ENCODE assay signal across 8 mouse cellular contexts in the genomic region with DNA sequence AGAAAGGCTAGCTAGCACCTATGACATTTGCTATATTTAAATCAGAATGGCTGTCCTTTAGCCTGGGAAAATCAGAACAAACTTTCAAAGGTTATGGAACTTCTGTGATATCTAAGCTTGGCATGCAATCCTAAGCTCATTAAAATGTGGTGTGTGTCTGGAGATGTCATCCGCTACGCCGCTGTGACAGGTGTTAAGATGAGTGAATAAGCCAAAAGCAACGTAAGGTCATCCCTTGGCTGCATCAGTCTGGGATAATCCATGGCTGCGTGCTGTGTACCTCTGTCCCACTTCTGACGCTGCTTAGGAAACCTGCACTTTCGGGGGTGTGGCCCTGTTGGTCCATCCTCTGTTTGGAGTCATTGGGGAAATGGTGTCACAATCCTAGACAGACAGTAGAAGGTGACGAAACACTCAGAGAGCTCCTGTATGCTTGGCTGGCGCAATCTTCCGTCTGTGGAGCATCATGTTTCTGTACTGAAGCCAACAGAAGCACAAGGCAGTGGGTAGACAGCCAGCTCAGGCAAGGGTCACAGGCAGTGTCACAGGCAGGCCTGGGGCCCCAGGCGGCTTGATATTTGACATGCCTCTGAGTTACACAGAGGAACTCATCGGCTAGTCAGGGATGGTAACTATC. TPM values are rescaled to one million over a fixed set of nuclear protein-coding genes. Genes with fewer than 3 reads are reported as not detected.
A peak's percentile ranks its signal among the peaks of the same experiment; 100 is the strongest.
DNase-seq lines count a peak whose midpoint lies in the region; ATAC-seq and TF ChIP-seq lines count a peak whose summit lies in the region.

No protein-coding gene starts in this region.

- no peaks in the 10 kb centered on the region for H3K9me3 ChIP-seq in heart, embryonic 11.5 days (replicated peaks; ENCODE audit: control insufficient read depth, low read length)

- TF ChIP-seq POLR2A in liver, adult 2 months (IDR thresholded peaks at IDR 0.05; ENCODE audit: extremely low read depth, insufficient read depth, low read length): no peak
- TF ChIP-seq POLR2A in small intestine, adult 2 months (IDR thresholded peaks at IDR 0.05; ENCODE audit: low read depth, low read length): no peak
- TF ChIP-seq POLR2A in thymus, adult 2 months (IDR thresholded peaks at IDR 0.05; ENCODE audit: control insufficient read depth, extremely low read depth, insufficient read depth, low read length, poor library complexity): no peak

- H3K27ac ChIP-seq in heart, embryonic 11.5 days (ENCODE audit: low read depth, low read length): peak overlapping the region; percentile 46; the same call in 1 of the 2 replicates
- H3K27ac ChIP-seq in liver, adult 2 months (replicated peaks; ENCODE audit: insufficient read depth, low read depth, low read length): no peak overlapping the region
- H3K27ac ChIP-seq in small intestine, adult 2 months (ENCODE audit: insufficient read depth, low read depth, low read length): peak overlapping the region; percentile 88
- H3K27ac ChIP-seq in thymus, adult 2 months (ENCODE audit: control insufficient read depth, insufficient read depth, low read length): no peak overlapping the region

- no peak overlapping the region for H3K4me3 ChIP-seq in heart, embryonic 11.5 days (ENCODE audit: low read depth, low read length)
- no peak overlapping the region for H3K4me3 ChIP-seq in liver, adult 2 months (ENCODE audit: insufficient read depth, low read depth, low read length)
- H3K4me3 ChIP-seq in small intestine, adult 2 months (ENCODE audit: low read depth, low read length): no peak overlapping the region
- H3K4me3 ChIP-seq in thymus, adult 2 months (ENCODE audit: control insufficient read depth, insufficient read depth, low read length): no peak overlapping the region

- ATAC-seq in heart, embryonic 11.5 days (replicated peaks; ENCODE audit: insufficient number of reproducible peaks, low FRiP score, low TSS enrichment): peak; percentile 69; the same call in 1 of the 2 replicates

- peaks cover 16% of the 10 kb centered on the region for H3K4me1 ChIP-seq in heart, embryonic 11.5 days (ENCODE audit: control insufficient read depth, insufficient read depth, low read length)
- H3K4me1 ChIP-seq in liver, adult 2 months (ENCODE audit: control insufficient read depth, insufficient read depth, low read length): peaks cover 10% of the 10 kb centered on the region
- peaks cover 32% of the 10 kb centered on the region for H3K4me1 ChIP-seq in small intestine, adult 2 months (ENCODE audit: control insufficient read depth, insufficient read depth, insufficient read length, low read length)
- H3K4me1 ChIP-seq in thymus, adult 2 months (replicated peaks; ENCODE audit: control insufficient read depth, insufficient read depth, low read length): peaks cover 5% of the 10 kb centered on the region; the same call in 1 of the 2 replicates

- H3K36me3 ChIP-seq in heart, embryonic 11.5 days (ENCODE audit: control insufficient read depth, insufficient read depth, low read length): no peaks in the 10 kb centered on the region
- H3K36me3 ChIP-seq in liver, adult 2 months (ENCODE audit: control insufficient read depth, insufficient read depth, low read length): no peaks in the 10 kb centered on the region
- peaks cover 9% of the 10 kb centered on the region for H3K36me3 ChIP-seq in small intestine, adult 2 months (ENCODE audit: control insufficient read depth, insufficient read depth, low read length)
- H3K36me3 ChIP-seq in thymus, adult 2 months (ENCODE audit: control insufficient read depth, insufficient read depth, low read length): no peaks in the 10 kb centered on the region

- no peaks in the 10 kb centered on the region for H3K79me2 ChIP-seq in liver, adult 2 months (ENCODE audit: control insufficient read depth, insufficient read depth, low read length)

- no peak for TF ChIP-seq CTCF in liver, adult 2 months (IDR thresholded peaks at IDR 0.05; ENCODE audit: low read depth, low read length)
- TF ChIP-seq CTCF in small intestine, adult 2 months (IDR thresholded peaks at IDR 0.05; ENCODE audit: extremely low read depth, insufficient read length, insufficient replicate concordance, low read depth, low read length): no peak
- TF ChIP-seq CTCF in thymus, adult 2 months (IDR thresholded peaks at IDR 0.05; ENCODE audit: borderline replicate concordance, control insufficient read depth, extremely low read depth, insufficient read depth, low read length, poor library complexity): no peak

- DNase-seq in ovary, postnatal 14 days (ENCODE audit: low spot score): peak; percentile 16
- no peak for DNase-seq in ovary, adult 18-20 months (ENCODE audit: low spot score)
- peak; percentile 100 for DNase-seq in liver, adult 2 months (ENCODE audit: extremely low read depth, low read depth, low spot score)
- DNase-seq in frontal cortex, postnatal 14 days (ENCODE audit: low spot score in 2 of 2): no peak
- no peak for DNase-seq in thymus, adult 2 months
- no peak for DNase-seq in thymus, postnatal 25 days

- peak overlapping the region; percentile 55; the same call in 1 of the 2 replicates for H3K9ac ChIP-seq in heart, embryonic 11.5 days (ENCODE audit: low read depth, low read length)
- H3K9ac ChIP-seq in liver, adult 2 months (ENCODE audit: low read depth, low read length): no peak overlapping the region

- 49% methylated on average over 12 of the region's 12 CpGs for WGBS in heart, embryonic 11.5 days (ENCODE audit: insufficient replicate concordance)
- WGBS in liver, adult 2 months: 15% methylated on average over 12 of the region's 12 CpGs
- WGBS in small intestine, adult 2 months: 45% methylated on average over 12 of the region's 12 CpGs
- 94% methylated on average over 12 of the region's 12 CpGs for WGBS in thymus, adult 2 months

- H3K27me3 ChIP-seq in heart, embryonic 11.5 days (ENCODE audit: control insufficient read depth, insufficient read depth, low read length): no peaks in the 10 kb centered on the region
- no peaks in the 10 kb centered on the region for H3K27me3 ChIP-seq in liver, adult 2 months (ENCODE audit: control insufficient read depth, insufficient read depth, low read length)
- no peaks in the 10 kb centered on the region for H3K27me3 ChIP-seq in small intestine, adult 2 months (ENCODE audit: control insufficient read depth, insufficient read depth, low read length)
- no peaks in the 10 kb centered on the region for H3K27me3 ChIP-seq in thymus, adult 2 months (ENCODE audit: control insufficient read depth, insufficient read depth, low read length)

- H3K4me2 ChIP-seq in heart, embryonic 11.5 days: peak overlapping the region; percentile 20

RNA-seq across cellular contexts. Expression of gene Gpat3, which starts 15.0 kb away (rescaled TPM):
- polyA plus RNA-seq in heart, embryonic 11.5 days (2014; fragmentation: Nextera tagmentation; extraction: Ambion mirVana): 6.9 and 7.4 TPM in 2 replicates
- 5.9 and 6.7 TPM in 2 replicates for total RNA-seq in liver, adult 2 months (2014; rRNA removed)
- polyA plus RNA-seq in liver, adult 2 months (2012; rRNA removed): 2.0 and 7.1 TPM in 2 replicates
- 10.9 and 28.4 TPM in 2 replicates for polyA plus RNA-seq in small intestine, adult 2 months (2012; rRNA removed)
- 1.6 and 1.9 TPM in 2 replicates for polyA plus RNA-seq in thymus, adult 2 months (2012; rRNA removed)

RNA-seq across cellular contexts. Expression of gene Abraxas1, which starts 39.8 kb away (rescaled TPM):
- polyA plus RNA-seq in heart, embryonic 11.5 days (2014; fragmentation: Nextera tagmentation; extraction: Ambion mirVana): 22.2 and 33.8 TPM in 2 replicates
- 7.0 and 9.5 TPM in 2 replicates for total RNA-seq in liver, adult 2 months (2014; rRNA removed)
- 2.7 and 3.0 TPM in 2 replicates for polyA plus RNA-seq in liver, adult 2 months (2012; rRNA removed)
- 0.63 and 0.95 TPM in 2 replicates for polyA plus RNA-seq in small intestine, adult 2 months (2012; rRNA removed)
- 7.9 and 9.4 TPM in 2 replicates for polyA plus RNA-seq in thymus, adult 2 months (2012; rRNA removed)

Comparison
In these comparisons a context has a peak if more than half of its experiments do, and no peak if none do; other contexts are left out.
1. DNase-seq: peak in ovary, postnatal 14 days (single experiment) and liver, adult 2 months (single experiment); none in ovary, adult 18-20 months (single experiment), frontal cortex, postnatal 14 days (0 of 2), thymus, adult 2 months (single experiment) and thymus, postnatal 25 days (single experiment).
2. H3K27ac ChIP-seq: peak in heart, embryonic 11.5 days (single experiment) and small intestine, adult 2 months (single experiment); none in liver, adult 2 months (single experiment) and thymus, adult 2 months (single experiment).